Comparison of ENCODE assay signal across 11 mouse cellular contexts in the genomic region with DNA sequence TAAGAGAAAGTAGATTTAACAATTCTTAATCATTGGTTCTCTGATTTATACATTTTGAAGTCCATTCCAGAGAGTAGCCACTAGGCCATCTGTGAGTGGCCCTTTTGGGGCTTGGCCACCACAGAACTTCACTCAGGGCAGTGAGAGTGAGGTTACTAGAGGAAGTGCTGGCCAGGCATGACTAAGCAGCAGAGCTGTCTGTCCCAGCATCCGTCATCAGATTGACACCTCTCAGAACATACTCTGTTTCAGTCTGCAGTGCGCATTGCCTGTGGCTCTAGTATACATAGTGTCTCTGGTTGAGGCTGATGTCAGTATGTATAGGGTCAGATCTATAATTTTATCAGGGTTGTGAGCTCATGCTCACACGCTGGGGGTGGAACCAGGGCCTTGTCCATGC. TPM values are rescaled to one million over a fixed set of nuclear protein-coding genes. Genes with fewer than 3 reads are reported as not detected.
DNase-seq lines count a peak whose midpoint lies in the region; ATAC-seq and TF ChIP-seq lines count a peak whose summit lies in the region.
"Had no signal": no experiment of that assay in that cellular context is flagged by ENCODE, and none has a peak within 500 bp of the region (broad histone marks: within the 10 kb centered on the region; RNA-seq: fewer than 3 reads in every experiment).

No protein-coding gene starts in this region.

- no peak overlapping the region for H3K9ac ChIP-seq in lung, embryonic 14.5 days
- H3K9ac ChIP-seq: heart, embryonic 15.5 days had no signal

- H3K9me3 ChIP-seq in lung, embryonic 14.5 days (ENCODE audit: low read depth, low read length) = no peaks in the 10 kb centered on the region
- H3K9me3 ChIP-seq: heart, embryonic 15.5 days had no signal

- no peaks in the 10 kb centered on the region for H3K36me3 ChIP-seq in lung, embryonic 14.5 days (ENCODE audit: insufficient read depth)
- H3K36me3 ChIP-seq: heart, embryonic 15.5 days had no signal

- H3K27ac ChIP-seq in lung, embryonic 14.5 days (ENCODE audit: low read depth) = no peak overlapping the region

- H3K4me1 ChIP-seq in lung, embryonic 14.5 days (ENCODE audit: insufficient read depth) = peaks cover 4% of the 10 kb centered on the region; the same call in 1 of the 2 replicates

- H3K4me3 ChIP-seq in lung, embryonic 14.5 days (ENCODE audit: low read depth, low read length) = no peak overlapping the region
- H3K4me3 ChIP-seq: heart, embryonic 15.5 days had no signal

- peak; percentile 32; the same call in 1 of the 2 replicates for ATAC-seq in lung, embryonic 14.5 days (ENCODE audit: insufficient read depth)
- ATAC-seq in neutrophil, adult 5-6 weeks (ENCODE audit: extremely low read depth, insufficient number of reproducible peaks, low FRiP score, poor library complexity, severe bottlenecking) = peak; percentile 89

- H3K4me2 ChIP-seq in lung, embryonic 14.5 days = no peak overlapping the region
- H3K4me2 ChIP-seq: heart, embryonic 15.5 days had no signal

- no peaks in the 10 kb centered on the region for H3K27me3 ChIP-seq in lung, embryonic 14.5 days (ENCODE audit: insufficient read depth, low read length)
- H3K27me3 ChIP-seq: heart, embryonic 15.5 days had no signal

- peak; percentile 33 for DNase-seq in adrenal gland, postnatal 14 days
- DNase-seq in adrenal gland, postnatal 4 days (ENCODE audit: low spot score in 2 of 2) = no peak
- DNase-seq in lung, embryonic 14.5 days = no peak
- no peak for DNase-seq in lung, postnatal 14 days
- peak; percentile 60 for DNase-seq in induced T-regulatory cell, adult 2 months (ENCODE audit: low read depth)
- DNase-seq in thymus, postnatal 10 days (ENCODE audit: low spot score in 2 of 2) = no peak
- DNase-seq in frontal cortex, postnatal 36 days (ENCODE audit: low spot score in 2 of 2) = no peak
- DNase-seq: retina, postnatal 1 day; thymus, postnatal 36 days had no signal

- 74% methylated on average over 3 of the region's 3 CpGs for WGBS in lung, embryonic 14.5 days

- no peak for TF ChIP-seq CTCF in lung, embryonic 14.5 days (IDR thresholded peaks at IDR 0.05; ENCODE audit: low read depth)

RNA-seq across cellular contexts. Expression of a gene that starts 6.3 kb away (rescaled TPM):
- total RNA-seq in adrenal gland, postnatal 14 days (2021) = 61.1 and 62.8 TPM in 2 replicates
- 10 to 100 TPM; 63.3 to 77.3 TPM for total RNA-seq in adrenal gland, postnatal 4 days (2021)
- polyA plus RNA-seq in lung, embryonic 14.5 days (2014; fragmentation: Nextera tagmentation; extraction: Ambion mirVana) = 17.1 and 20.7 TPM in 2 replicates
- total RNA-seq in neutrophil, adult 5-6 weeks (2017) = 87.8 and 90.5 TPM in 2 replicates

RNA-seq across cellular contexts. Expression of a gene that starts 16.1 kb away (rescaled TPM):
- total RNA-seq in adrenal gland, postnatal 14 days (2021) = 116 and 132 TPM in 2 replicates
- total RNA-seq in adrenal gland, postnatal 4 days (2021) = 100 to 1,000 TPM; 141 to 161 TPM
- 335 and 339 TPM in 2 replicates for polyA plus RNA-seq in lung, embryonic 14.5 days (2014; fragmentation: Nextera tagmentation; extraction: Ambion mirVana)
- total RNA-seq in neutrophil, adult 5-6 weeks (2017) = 123 and 149 TPM in 2 replicates

RNA-seq across cellular contexts. Expression of a gene that starts 21.6 kb away (rescaled TPM):
- total RNA-seq in adrenal gland, postnatal 14 days (2021) = 32.8 and 34.8 TPM in 2 replicates
- 10 to 100 TPM; 37.5 to 39.1 TPM for total RNA-seq in adrenal gland, postnatal 4 days (2021)
- 36.7 and 39.9 TPM in 2 replicates for polyA plus RNA-seq in lung, embryonic 14.5 days (2014; fragmentation: Nextera tagmentation; extraction: Ambion mirVana)
- 20.5 and 36.1 TPM in 2 replicates for total RNA-seq in neutrophil, adult 5-6 weeks (2017)

Comparison
In these comparisons a context has a peak if more than half of its experiments do, and no peak if none do; other contexts are left out.
1. DNase-seq: peak in adrenal gland, postnatal 14 days (single experiment) and induced T-regulatory cell, adult 2 months (single experiment); none in adrenal gland, postnatal 4 days (0 of 2), lung, embryonic 14.5 days (single experiment), lung, postnatal 14 days (single experiment), thymus, postnatal 10 days (0 of 2) and frontal cortex, postnatal 36 days (0 of 2).